Mouse (Mus musculus) liver, embryonic 14 days (tissue): ENCODE results near the gene Gm20920. TPM values are rescaled to one million over a fixed set of nuclear protein-coding genes. Genes with fewer than 3 reads are reported as not detected.

Experiments
- polyA plus RNA-seq: library from polyadenylated mRNA; depleted of rRNA; stranded (reverse); fragments of >200 nt; gene quantifications from 2 replicates; pipeline ENCODE4 v1.2.3, GENCODE M21; 2012; rRNA removed

Gene Gm20920
- not detected in 2 replicates for polyA plus RNA-seq

DNA sequence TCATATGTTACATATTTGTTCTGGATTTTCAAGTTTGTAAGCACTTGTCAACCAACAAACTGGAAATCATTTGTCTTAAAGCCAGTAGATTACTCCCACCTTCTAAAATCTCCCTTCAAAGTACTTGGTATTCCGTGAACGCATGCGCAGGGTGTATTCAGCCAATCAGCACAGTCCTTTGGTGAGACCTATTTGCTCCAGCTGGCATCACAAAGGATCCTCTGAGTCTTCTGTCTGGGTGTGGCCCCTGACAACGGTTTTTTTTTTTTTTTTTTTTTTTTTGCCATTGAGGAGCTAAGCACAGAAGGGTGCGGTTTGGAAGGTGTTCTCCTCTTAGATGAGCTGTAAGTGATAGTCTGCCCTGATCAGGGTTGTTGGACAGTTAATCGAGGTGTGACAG, at the start of gene Gm20920:
Gm20920 (plus strand) TSS at position 301 of the 400 bp plus-strand sequence.

